Mouse (Mus musculus) spleen, adult 2 months (tissue): ENCODE measurements around the gene Akap9.

Experiments used
- CTCF ChIP-seq: fragments of 200-500 bp; IDR thresholded peaks from 2 replicates; pipeline ENCODE4 v1.5.1; 2011; ENCODE audit warnings: mild to moderate bottlenecking, inconsistent platforms; ENCODE audit not compliant: insufficient read depth, insufficient read length, insufficient replicate concordance; ENCODE audit errors: extremely low read depth
- POLR2A ChIP-seq: fragments of 200-500 bp; IDR thresholded peaks from 2 replicates; pipeline ENCODE4 v1.6.1; 2011; ENCODE audit warnings: low read depth, low read length, inconsistent platforms

GRCm38 (mm10) chr5:3930760-3931159 lies 2.9 kb downstream of the Akap9 start:
- no peak for TF ChIP-seq POLR2A
- no peak for TF ChIP-seq CTCF
